ENCODE assay signal across 14 mouse cellular contexts in the genomic region with DNA sequence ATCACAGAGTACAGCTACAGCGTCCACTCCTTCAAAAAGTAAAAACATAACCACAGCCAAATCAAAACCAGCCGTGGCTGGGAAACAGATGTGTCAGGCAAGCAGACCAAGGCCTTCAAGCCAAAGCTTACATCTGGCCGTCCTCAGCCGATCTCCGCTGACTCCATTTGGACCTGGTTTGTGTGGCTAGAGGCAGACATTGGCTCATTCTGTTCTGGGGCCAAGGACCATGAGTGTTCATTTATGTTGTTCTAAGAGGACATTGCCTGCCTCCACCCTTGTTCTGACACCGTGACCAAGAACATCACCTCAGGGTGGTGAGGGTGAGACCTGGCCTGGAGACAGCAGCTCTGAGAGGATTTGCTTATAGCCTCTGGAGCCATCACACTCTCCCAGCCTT.
DNase-seq lines count a peak whose midpoint lies in the region; ATAC-seq lines count a peak whose summit lies in the region.
"Had no signal": no experiment of that assay in that cellular context is flagged by ENCODE, and none has a peak within 500 bp of the region (broad histone marks: within the 10 kb centered on the region; RNA-seq: fewer than 3 reads in every experiment).

No protein-coding gene starts in this region.

- DNase-seq in heart, adult 18-20 months = peak; percentile 65 to 84
- DNase-seq in embryonic facial prominence, embryonic 11.5 days (ENCODE audit: low spot score) = peak; percentile 64
- peak; percentile 76 for DNase-seq in gastrocnemius, postnatal 25 days
- no peak for DNase-seq in kidney, postnatal 4 days
- no peak for DNase-seq in right cerebral cortex, postnatal 4 days
- no peak for DNase-seq in embryo, embryonic 9.5 days (ENCODE audit: extremely low spot score)
- DNase-seq: adrenal gland, adult 2 months; cerebellum, postnatal 10 days had no signal

- peaks cover 9% of the 10 kb centered on the region; the same call in 1 of the 2 replicates for H3K4me1 ChIP-seq in heart, embryonic 12.5 days (replicated peaks)
- no peaks in the 10 kb centered on the region for H3K4me1 ChIP-seq in embryonic facial prominence, embryonic 11.5 days (ENCODE audit: control insufficient read depth, insufficient read depth, low read length)
- H3K4me1 ChIP-seq in limb, embryonic 12.5 days (replicated peaks) = peaks cover 5% of the 10 kb centered on the region
- H3K4me1 ChIP-seq: liver, embryonic 15.5 days had no signal

- H3K9ac ChIP-seq in heart, embryonic 12.5 days = no peak overlapping the region
- no peak overlapping the region for H3K9ac ChIP-seq in embryonic facial prominence, embryonic 11.5 days (replicated peaks; ENCODE audit: low read length)
- H3K9ac ChIP-seq in limb, embryonic 12.5 days (replicated peaks) = no peak overlapping the region
- H3K9ac ChIP-seq: forebrain, postnatal 0 days; heart, embryonic 15.5 days; liver, embryonic 15.5 days had no signal

- no peaks in the 10 kb centered on the region for H3K36me3 ChIP-seq in heart, embryonic 12.5 days
- no peaks in the 10 kb centered on the region for H3K36me3 ChIP-seq in embryonic facial prominence, embryonic 11.5 days (replicated peaks; ENCODE audit: control insufficient read depth, insufficient read depth, low read depth, low read length)
- no peaks in the 10 kb centered on the region for H3K36me3 ChIP-seq in limb, embryonic 12.5 days
- H3K36me3 ChIP-seq: heart, embryonic 15.5 days; liver, embryonic 15.5 days had no signal

- no peaks in the 10 kb centered on the region for H3K9me3 ChIP-seq in heart, embryonic 12.5 days (replicated peaks)
- no peaks in the 10 kb centered on the region for H3K9me3 ChIP-seq in embryonic facial prominence, embryonic 11.5 days (replicated peaks; ENCODE audit: control insufficient read depth, low read length)
- H3K9me3 ChIP-seq in limb, embryonic 12.5 days = no peaks in the 10 kb centered on the region
- H3K9me3 ChIP-seq: heart, embryonic 15.5 days; liver, embryonic 15.5 days had no signal

- no peak overlapping the region for H3K27ac ChIP-seq in heart, embryonic 12.5 days (ENCODE audit: poor library complexity, severe bottlenecking)
- no peak overlapping the region for H3K27ac ChIP-seq in embryonic facial prominence, embryonic 11.5 days (replicated peaks; ENCODE audit: low read depth, low read length)
- H3K27ac ChIP-seq in limb, embryonic 12.5 days = no peak overlapping the region; the same call in 1 of the 2 replicates
- H3K27ac ChIP-seq: heart, embryonic 15.5 days; liver, embryonic 15.5 days had no signal

- no peaks in the 10 kb centered on the region for H3K27me3 ChIP-seq in heart, embryonic 12.5 days (replicated peaks)
- H3K27me3 ChIP-seq in embryonic facial prominence, embryonic 11.5 days (ENCODE audit: control insufficient read depth, insufficient read depth, low read length) = no peaks in the 10 kb centered on the region
- H3K27me3 ChIP-seq in limb, embryonic 12.5 days = no peaks in the 10 kb centered on the region
- H3K27me3 ChIP-seq: heart, embryonic 15.5 days; liver, embryonic 15.5 days had no signal

- H3K4me2 ChIP-seq in heart, embryonic 12.5 days = no peak overlapping the region
- H3K4me2 ChIP-seq in embryonic facial prominence, embryonic 11.5 days (ENCODE audit: low read depth, low read length) = no peak overlapping the region
- H3K4me2 ChIP-seq in limb, embryonic 12.5 days = no peak overlapping the region
- H3K4me2 ChIP-seq: heart, embryonic 15.5 days; liver, embryonic 15.5 days had no signal

- 86% methylated on average over 6 of the region's 6 CpGs for WGBS in heart, embryonic 12.5 days
- 52% methylated on average over 6 of the region's 6 CpGs for WGBS in embryonic facial prominence, embryonic 11.5 days
- WGBS in limb, embryonic 12.5 days = 51% methylated on average over 6 of the region's 6 CpGs

- ATAC-seq in heart, embryonic 12.5 days (ENCODE audit: insufficient number of reproducible peaks, low FRiP score) = no peak
- peak; percentile 44; the same call in 1 of the 2 replicates for ATAC-seq in embryonic facial prominence, embryonic 11.5 days (replicated peaks; ENCODE audit: insufficient number of reproducible peaks, low FRiP score, low TSS enrichment, low read depth)
- ATAC-seq in limb, embryonic 12.5 days (ENCODE audit: insufficient number of reproducible peaks, insufficient read depth, low FRiP score, low TSS enrichment, low read depth) = peak; percentile 32; the same call in 1 of the 2 replicates
- ATAC-seq: intestine, postnatal 0 days had no signal

- H3K4me3 ChIP-seq in heart, embryonic 12.5 days = no peak overlapping the region
- no peak overlapping the region for H3K4me3 ChIP-seq in embryonic facial prominence, embryonic 11.5 days (ENCODE audit: low read depth, low read length)
- H3K4me3 ChIP-seq in limb, embryonic 12.5 days (replicated peaks) = no peak overlapping the region
- H3K4me3 ChIP-seq: heart, embryonic 15.5 days; liver, embryonic 15.5 days had no signal

Comparison
In these comparisons a context has a peak if more than half of its experiments do, and no peak if none do; other contexts are left out.
1. DNase-seq: peak in heart, adult 18-20 months (2 of 2), embryonic facial prominence, embryonic 11.5 days (single experiment) and gastrocnemius, postnatal 25 days (single experiment); none in kidney, postnatal 4 days (0 of 2), right cerebral cortex, postnatal 4 days (single experiment) and embryo, embryonic 9.5 days (single experiment).